9 mouse cellular contexts compared by ENCODE assay signal in the genomic region with DNA sequence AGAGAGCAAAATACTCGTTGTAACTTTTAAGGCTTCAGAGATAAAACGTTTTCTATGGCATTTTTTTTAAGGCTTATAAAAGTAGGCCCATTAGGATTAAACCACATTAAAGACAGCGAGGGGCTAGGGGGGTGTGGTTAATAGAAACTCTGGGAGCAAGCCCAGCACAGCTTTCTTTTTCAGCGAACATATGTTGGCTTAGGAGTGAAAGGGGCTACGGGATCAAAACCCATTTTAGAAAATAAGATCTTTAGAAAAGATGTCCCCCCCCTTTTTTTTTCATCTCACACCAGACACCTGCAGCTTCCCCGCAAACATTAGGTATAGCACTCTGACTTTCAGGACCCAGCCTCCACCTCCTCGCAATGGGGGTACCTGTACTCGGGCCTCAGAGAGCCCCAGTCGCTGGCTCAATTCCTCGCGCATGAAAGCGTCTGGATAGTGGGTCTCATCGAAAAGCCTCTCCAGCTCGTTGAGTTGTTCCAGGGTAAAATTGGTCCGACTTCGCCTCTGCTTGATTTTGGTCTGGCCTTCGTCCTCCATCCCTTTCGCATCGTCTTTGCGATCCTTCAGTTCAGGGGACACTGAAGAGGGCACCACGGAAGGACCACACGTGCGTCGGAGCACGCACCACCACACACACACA. TPM values are rescaled to one million over a fixed set of nuclear protein-coding genes. Genes with fewer than 3 reads are reported as not detected.
A peak's percentile ranks its signal among the peaks of the same experiment; 100 is the strongest.
DNase-seq lines count a peak whose midpoint lies in the region; ATAC-seq and TF ChIP-seq lines count a peak whose summit lies in the region.
"Had no signal": no experiment of that assay in that cellular context is flagged by ENCODE, and none has a peak within 500 bp of the region (broad histone marks: within the 10 kb centered on the region; RNA-seq: fewer than 3 reads in every experiment).

No protein-coding gene starts in this region.

- H3K27ac ChIP-seq in embryonic facial prominence, embryonic 15.5 days (replicated peaks): no peak overlapping the region
- no peak overlapping the region; the same call in 1 of the 2 replicates for H3K27ac ChIP-seq in midbrain, embryonic 10.5 days (replicated peaks)
- no peak overlapping the region for H3K27ac ChIP-seq in thymus, adult 2 months (ENCODE audit: control insufficient read depth, insufficient read depth, low read length)

- no peaks in the 10 kb centered on the region for H3K9me3 ChIP-seq in embryonic facial prominence, embryonic 15.5 days (replicated peaks)
- no peaks in the 10 kb centered on the region for H3K9me3 ChIP-seq in midbrain, embryonic 10.5 days (replicated peaks)

- WGBS in embryonic facial prominence, embryonic 15.5 days: 16% methylated on average over 25 of the region's 25 CpGs
- under 1% methylated on average over 25 of the region's 25 CpGs for WGBS in midbrain, embryonic 10.5 days
- WGBS in thymus, adult 2 months: 8% methylated on average over 25 of the region's 25 CpGs

- H3K27me3 ChIP-seq in embryonic facial prominence, embryonic 15.5 days: peaks cover 75% of the 10 kb centered on the region
- peaks cover 100% of the 10 kb centered on the region for H3K27me3 ChIP-seq in midbrain, embryonic 10.5 days (ENCODE audit: low read depth, poor library complexity, severe bottlenecking)
- peaks cover 33% of the 10 kb centered on the region for H3K27me3 ChIP-seq in thymus, adult 2 months (ENCODE audit: control insufficient read depth, insufficient read depth, low read length)

- no peak overlapping the region for H3K9ac ChIP-seq in embryonic facial prominence, embryonic 15.5 days

- H3K4me2 ChIP-seq in embryonic facial prominence, embryonic 15.5 days (replicated peaks): peak overlapping the region; percentile 85

- TF ChIP-seq CTCF in thymus, adult 2 months (IDR thresholded peaks at IDR 0.05; ENCODE audit: borderline replicate concordance, control insufficient read depth, extremely low read depth, insufficient read depth, low read length, poor library complexity): no peak

- H3K36me3 ChIP-seq in embryonic facial prominence, embryonic 15.5 days: no peaks in the 10 kb centered on the region
- no peaks in the 10 kb centered on the region for H3K36me3 ChIP-seq in midbrain, embryonic 10.5 days
- H3K36me3 ChIP-seq in thymus, adult 2 months (ENCODE audit: control insufficient read depth, insufficient read depth, low read length): no peaks in the 10 kb centered on the region

- ATAC-seq in cerebellum, adult (ENCODE audit: insufficient number of reproducible peaks, low FRiP score, low TSS enrichment): no peak
- no peak for ATAC-seq in embryonic facial prominence, embryonic 15.5 days (ENCODE audit: insufficient number of reproducible peaks, low FRiP score, low TSS enrichment, low read depth)

- peak overlapping the region; percentile 60 for H3K4me3 ChIP-seq in embryonic facial prominence, embryonic 15.5 days (replicated peaks)
- peak overlapping the region; percentile 63 for H3K4me3 ChIP-seq in midbrain, embryonic 10.5 days
- H3K4me3 ChIP-seq in thymus, adult 2 months (ENCODE audit: control insufficient read depth, insufficient read depth, low read length): no peak overlapping the region

- peak; percentile 13 to 38 for DNase-seq in cerebellum, postnatal 14 days
- DNase-seq in 3134 (ENCODE audit: extremely low read depth, insufficient read length, low spot score): peak; percentile 11
- peak; percentile 42 for DNase-seq in midbrain, embryonic 10.5 days (ENCODE audit: low spot score)
- DNase-seq in spleen, postnatal 14 days (ENCODE audit: low spot score in 2 of 2): no peak
- no peak for DNase-seq in urinary bladder, adult 2 months (ENCODE audit: low spot score)
- no peak for DNase-seq in thymus, adult 2 months
- DNase-seq: thymus, postnatal 25 days had no signal

- no peak for TF ChIP-seq POLR2A in thymus, adult 2 months (IDR thresholded peaks at IDR 0.05; ENCODE audit: control insufficient read depth, extremely low read depth, insufficient read depth, low read length, poor library complexity)

- H3K4me1 ChIP-seq in embryonic facial prominence, embryonic 15.5 days: peaks cover 30% of the 10 kb centered on the region
- H3K4me1 ChIP-seq in midbrain, embryonic 10.5 days: peaks cover 55% of the 10 kb centered on the region
- H3K4me1 ChIP-seq in thymus, adult 2 months (replicated peaks; ENCODE audit: control insufficient read depth, insufficient read depth, low read length): peaks cover 25% of the 10 kb centered on the region

RNA-seq across cellular contexts. Expression of gene Rsrc1, which starts 3.3 kb away (rescaled TPM):
- polyA plus RNA-seq in embryonic facial prominence, embryonic 15.5 days (2015; fragmentation: Nextera tagmentation; extraction: Ambion mirVana): 38.4 and 39.6 TPM in 2 replicates
- polyA plus RNA-seq in midbrain, embryonic 10.5 days (2016; fragmentation: Nextera tagmentation; extraction: Ambion mirVana): 42.2 and 42.7 TPM in 2 replicates
- polyA plus RNA-seq in urinary bladder, adult 2 months (2012; rRNA removed): 8.0 and 13.2 TPM in 2 replicates
- 4.7 and 5.1 TPM in 2 replicates for polyA plus RNA-seq in thymus, adult 2 months (2012; rRNA removed)

RNA-seq across cellular contexts. Expression of gene Shox2, which starts 3.6 kb away (rescaled TPM):
- 27.1 and 30.8 TPM in 2 replicates for polyA plus RNA-seq in embryonic facial prominence, embryonic 15.5 days (2015; fragmentation: Nextera tagmentation; extraction: Ambion mirVana)
- polyA plus RNA-seq in midbrain, embryonic 10.5 days (2016; fragmentation: Nextera tagmentation; extraction: Ambion mirVana): 10.5 and 20.0 TPM in 2 replicates
- polyA plus RNA-seq in urinary bladder, adult 2 months (2012; rRNA removed): 0.15 TPM in 1 of 2 replicates, not detected in the other
- 0.47 and 0.51 TPM in 2 replicates for polyA plus RNA-seq in thymus, adult 2 months (2012; rRNA removed)

Comparison
In these comparisons a context has a peak if more than half of its experiments do, and no peak if none do; other contexts are left out.
1. DNase-seq: peak in cerebellum, postnatal 14 days (2 of 2), 3134 (single experiment) and midbrain, embryonic 10.5 days (single experiment); none in spleen, postnatal 14 days (0 of 2), urinary bladder, adult 2 months (single experiment) and thymus, adult 2 months (single experiment).